ENCODE assay signal across 14 mouse cellular contexts in the genomic region with DNA sequence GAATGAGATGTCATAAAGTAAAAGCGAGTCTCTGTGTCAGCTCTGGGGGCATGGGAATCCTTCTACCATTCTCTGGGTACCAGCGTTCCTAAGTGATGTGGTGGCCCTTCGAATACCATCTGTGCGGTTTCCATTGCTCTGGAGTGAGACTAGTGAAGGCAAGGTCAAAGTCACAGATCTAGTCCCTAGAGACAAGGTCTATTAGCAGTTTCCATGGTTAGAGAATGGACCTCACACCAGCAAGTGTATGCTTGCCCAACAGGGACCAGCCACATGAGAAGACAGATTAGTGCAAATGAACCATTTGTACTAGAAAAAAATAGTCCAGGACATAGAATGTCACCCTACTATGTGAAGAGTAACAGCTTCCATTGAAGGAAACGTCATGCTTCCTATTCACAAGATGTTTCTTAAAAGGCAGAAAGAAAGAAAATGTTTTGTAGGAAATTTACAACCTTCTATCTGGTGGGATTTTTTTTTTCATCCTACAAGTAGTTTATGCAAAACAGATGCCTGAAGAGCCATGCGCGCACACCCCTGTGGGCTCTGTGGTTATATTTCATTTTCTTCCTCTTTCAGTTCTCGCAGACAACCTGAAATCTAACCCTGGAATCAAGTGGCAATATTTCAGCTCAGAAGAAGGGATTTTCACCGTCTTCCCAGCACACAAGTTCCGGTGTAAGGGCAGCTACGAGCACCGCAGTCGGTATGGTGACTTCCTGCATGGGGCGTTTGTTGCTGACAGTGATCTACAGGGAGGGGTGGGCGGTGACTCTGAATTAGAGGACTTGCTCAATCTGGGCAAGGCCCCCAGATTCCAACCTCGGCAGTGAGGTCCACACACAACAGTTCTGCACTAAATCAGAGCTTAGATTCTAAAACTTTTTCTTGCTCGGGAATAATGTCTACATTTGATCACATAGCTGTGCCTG.
DNase-seq lines count a peak whose midpoint lies in the region; ATAC-seq lines count a peak whose summit lies in the region.
"Had no signal": no experiment of that assay in that cellular context is flagged by ENCODE, and none has a peak within 500 bp of the region (broad histone marks: within the 10 kb centered on the region; RNA-seq: fewer than 3 reads in every experiment).

No protein-coding gene starts in this region.

- peak overlapping the region; percentile 4; the same call in 1 of the 2 replicates for H3K4me3 ChIP-seq in kidney, embryonic 16.5 days (ENCODE audit: low read length)
- no peak overlapping the region for H3K4me3 ChIP-seq in forebrain, embryonic 14.5 days (ENCODE audit: low read depth, low read length)
- H3K4me3 ChIP-seq: hindbrain, embryonic 13.5 days; liver, embryonic 13.5 days had no signal

- no peak for DNase-seq in kidney, adult 9 months
- DNase-seq in urinary bladder, postnatal 14 days (ENCODE audit: low spot score) = peak; percentile 44
- no peak for DNase-seq in urinary bladder, adult 2 months (ENCODE audit: low spot score)
- DNase-seq in kidney, postnatal 4 days = peak; percentile 52 to 69
- DNase-seq in forebrain, embryonic 14.5 days (ENCODE audit: low spot score) = no peak
- DNase-seq in cerebellum, adult 18-20 months = no peak
- DNase-seq in right cerebral cortex, postnatal 10 days (ENCODE audit: low spot score in 2 of 2) = no peak
- DNase-seq: adrenal gland, postnatal 14 days; layer of hippocampus, adult 9-11 months; liver, embryonic 13.5 days had no signal

- H3K4me1 ChIP-seq in kidney, embryonic 16.5 days (ENCODE audit: insufficient read depth, low read length) = peaks cover 14% of the 10 kb centered on the region
- peaks cover 12% of the 10 kb centered on the region for H3K4me1 ChIP-seq in forebrain, embryonic 14.5 days (ENCODE audit: control insufficient read depth, insufficient read depth, low read length)
- H3K4me1 ChIP-seq: liver, embryonic 13.5 days had no signal

- H3K27ac ChIP-seq in kidney, embryonic 16.5 days (ENCODE audit: low read length) = peak overlapping the region; percentile 52; the same call in 1 of the 2 replicates
- H3K27ac ChIP-seq in forebrain, embryonic 14.5 days (ENCODE audit: low read depth, low read length) = no peak overlapping the region
- H3K27ac ChIP-seq: hindbrain, embryonic 13.5 days; liver, embryonic 13.5 days; macrophage had no signal

- H3K4me2 ChIP-seq in kidney, embryonic 16.5 days (replicated peaks; ENCODE audit: low read depth, low read length) = peak overlapping the region; percentile 22
- no peak overlapping the region for H3K4me2 ChIP-seq in forebrain, embryonic 14.5 days (ENCODE audit: low read length)
- H3K4me2 ChIP-seq: heart, embryonic 11.5 days; hindbrain, embryonic 13.5 days; liver, embryonic 13.5 days had no signal

- H3K27me3 ChIP-seq in kidney, embryonic 16.5 days (ENCODE audit: insufficient read depth, low read length) = no peaks in the 10 kb centered on the region
- no peaks in the 10 kb centered on the region for H3K27me3 ChIP-seq in forebrain, embryonic 14.5 days (replicated peaks; ENCODE audit: control insufficient read depth, insufficient read depth, low read length)
- H3K27me3 ChIP-seq: hindbrain, embryonic 13.5 days; liver, embryonic 13.5 days had no signal

- 41% methylated on average over 17 of the region's 17 CpGs for WGBS in kidney, embryonic 16.5 days
- WGBS in forebrain, embryonic 14.5 days = 92% methylated on average over 17 of the region's 17 CpGs

- H3K9me3 ChIP-seq in kidney, embryonic 16.5 days (ENCODE audit: low read length) = no peaks in the 10 kb centered on the region
- H3K9me3 ChIP-seq in forebrain, embryonic 14.5 days (replicated peaks; ENCODE audit: control insufficient read depth, low read length) = no peaks in the 10 kb centered on the region
- H3K9me3 ChIP-seq: hindbrain, embryonic 13.5 days; liver, embryonic 13.5 days had no signal

- peaks cover 8% of the 10 kb centered on the region; the same call in 1 of the 2 replicates for H3K36me3 ChIP-seq in kidney, embryonic 16.5 days (ENCODE audit: insufficient read depth, low read length)
- H3K36me3 ChIP-seq in forebrain, embryonic 14.5 days (ENCODE audit: control insufficient read depth, insufficient read depth, low read length) = peaks cover 17% of the 10 kb centered on the region
- H3K36me3 ChIP-seq: liver, embryonic 13.5 days had no signal

- peak; percentile 76; the same call in 1 of the 2 replicates for ATAC-seq in kidney, embryonic 16.5 days (ENCODE audit: low FRiP score, low TSS enrichment)
- no peak for ATAC-seq in forebrain, embryonic 14.5 days

- H3K9ac ChIP-seq in kidney, embryonic 16.5 days (replicated peaks; ENCODE audit: low read length) = no peak overlapping the region
- no peak overlapping the region for H3K9ac ChIP-seq in forebrain, embryonic 14.5 days (ENCODE audit: low read length)
- H3K9ac ChIP-seq: hindbrain, embryonic 13.5 days; liver, embryonic 13.5 days had no signal

Comparison
In these comparisons a context has a peak if more than half of its experiments do, and no peak if none do; other contexts are left out.
1. DNase-seq: peak in urinary bladder, postnatal 14 days (single experiment) and kidney, postnatal 4 days (2 of 2); none in kidney, adult 9 months (single experiment), urinary bladder, adult 2 months (single experiment), forebrain, embryonic 14.5 days (single experiment), cerebellum, adult 18-20 months (0 of 2) and right cerebral cortex, postnatal 10 days (0 of 2).